Mouse (Mus musculus) left cerebral cortex, adult 2 months (tissue): ENCODE data around the gene N4bp2l2. TPM values are rescaled to one million over a fixed set of nuclear protein-coding genes. Genes with fewer than 3 reads are reported as not detected.

Source experiments
- DNase-seq, 2 experiments: peaks; one replicate each; pipeline ENCODE4 v3.0.0; 2021 to 2022; ENCODE audit warnings: low spot score in 2 of 2, mixed read lengths in 1 of 2; ENCODE audit errors: extremely low spot score in 1 of 2
- H3K27ac ChIP-seq: fragments of 200-600 bp; 2 replicates; pipeline ENCODE4 v1.8.1; 2022
- H3K4me3 ChIP-seq: fragments of 200-600 bp; 2 replicates; pipeline ENCODE4 v1.8.1; 2022
- CTCF ChIP-seq: fragments of 200-600 bp; IDR thresholded peaks from 2 replicates; pipeline ENCODE4 v1.8.1; 2022; ENCODE audit warnings: antibody characterized with exemption, mild to moderate bottlenecking, moderate library complexity
- intact Hi-C: fragments of 180-260 bp; cut with DNase I; formaldehyde crosslinking; loops from one replicate; pipeline ENCODE4 v1.15.1; 2025
- total RNA-seq, 2 experiments: library from RNA; stranded (reverse); gene quantifications; 2 replicates each; pipeline ENCODE4 v1.2.3; 2021

The N4bp2l2 gene
- total RNA-seq, 2 experiments from 2014 or later: 86.3 to 93.6 TPM

GRCm38 (mm10) chr5:150593756-150594648, 72.0 kb downstream of the N4bp2l2 start:
- intact Hi-C loops: loop anchor here (1.0 kb wide), 1 partner anchor 71 kb away; no protein-coding TSS in a partner anchor
- TF ChIP-seq CTCF: no peak
- DNase-seq: peak; percentile 73 to 74
- Histone ChIP-seq H3K27ac (peak overlapping the region; percentile 98), H3K4me3 (peak overlapping the region; percentile 95)

- peak; percentile 58 to 59 for DNase-seq
- no peak for TF ChIP-seq CTCF
- H3K4me3 ChIP-seq: peak overlapping the region; percentile 95
- peak overlapping the region; percentile 98 for H3K27ac ChIP-seq
- intact Hi-C loops: no loop called here
Observed at GRCm38 (mm10) chr5:150592904-150593755, 72.9 kb downstream of the N4bp2l2 start.

GRCm38 (mm10) chr5:150592186-150592903, 73.6 kb downstream of the N4bp2l2 start:
- H3K4me3 ChIP-seq: peak overlapping the region; percentile 95
- intact Hi-C loops: no loop called here
- TF ChIP-seq CTCF: no peak
- DNase-seq: no peak
- peak overlapping the region; percentile 98; the same call in 1 of the 2 replicates for H3K27ac ChIP-seq

- Histone ChIP-seq H3K27ac (no peak overlapping the region), H3K4me3 (no peak overlapping the region)
- DNase-seq: no peak
- TF ChIP-seq CTCF: no peak
- intact Hi-C loops: no loop called here
Observed at GRCm38 (mm10) chr5:150589945-150590344, 76.0 kb downstream of the N4bp2l2 start.

- no peak for DNase-seq
- H3K27ac ChIP-seq: no peak overlapping the region
- no peak for TF ChIP-seq CTCF
- no peak overlapping the region for H3K4me3 ChIP-seq
- intact Hi-C loops: no loop called here
Observed at GRCm38 (mm10) chr5:150584337-150584729, 81.7 kb downstream of the N4bp2l2 start.

- Histone ChIP-seq H3K27ac (no peak overlapping the region), H3K4me3 (no peak overlapping the region)
- TF ChIP-seq CTCF: no peak
- intact Hi-C loops: no loop called here
- no peak for DNase-seq
Observed at GRCm38 (mm10) chr5:150583622-150584336, 82.2 kb downstream of the N4bp2l2 start.

DNA sequence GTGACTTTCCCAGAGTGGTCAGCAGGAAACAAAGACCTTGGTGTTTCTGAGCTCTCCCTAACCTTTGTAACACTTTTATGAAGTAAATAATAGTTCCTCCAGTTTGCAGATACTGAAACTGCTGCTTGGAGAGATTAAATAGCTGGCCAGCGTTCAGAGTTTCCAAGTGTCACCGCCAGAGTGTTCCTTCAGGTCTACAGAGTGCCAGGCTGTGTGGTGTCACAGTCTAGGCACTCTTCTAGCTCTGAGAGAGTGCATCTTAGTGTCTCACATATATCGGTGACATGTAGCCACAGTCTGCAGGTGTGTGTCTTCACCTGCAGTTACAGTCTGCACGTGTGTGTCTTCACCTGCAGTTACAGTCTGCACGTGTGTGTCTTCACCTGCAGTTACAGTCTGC, 82.8 kb downstream of the N4bp2l2 start:
- intact Hi-C loops: no loop called here

DNA sequence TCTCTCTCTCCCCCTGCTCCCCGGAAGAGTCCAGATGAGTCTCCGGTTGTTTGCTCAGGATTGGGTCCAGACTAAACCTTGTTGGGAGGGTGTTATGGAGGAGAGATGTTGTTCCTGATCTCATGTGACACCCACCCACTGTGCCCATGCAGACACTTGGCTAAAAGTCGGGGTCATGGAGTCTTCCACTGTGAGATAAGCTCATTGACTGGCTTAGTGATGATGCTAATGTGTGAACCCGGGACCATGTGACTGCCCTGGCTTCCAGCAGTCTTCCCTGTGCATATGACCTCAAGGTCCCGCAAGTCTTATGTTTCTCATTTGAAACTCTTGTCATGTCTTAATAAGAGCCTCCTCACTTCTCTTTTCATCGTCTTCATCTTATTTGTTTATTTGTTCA, 84.8 kb downstream of the N4bp2l2 start:
- DNase-seq: no peak
- Histone ChIP-seq H3K27ac (no peak overlapping the region), H3K4me3 (no peak overlapping the region)
- no peak for TF ChIP-seq CTCF
- intact Hi-C loops: no loop called here

More for the DNA sequence above, 82.8 kb downstream of the N4bp2l2 start:
- TF ChIP-seq CTCF: no peak
- DNase-seq: no peak
- no peak overlapping the region for H3K4me3 ChIP-seq
- H3K27ac ChIP-seq: no peak overlapping the region

- intact Hi-C loops: no loop called here
- TF ChIP-seq CTCF: no peak
- Histone ChIP-seq H3K4me3 (no peak overlapping the region), H3K27ac (no peak overlapping the region)
- no peak for DNase-seq
Observed at GRCm38 (mm10) chr5:150578613-150579171, 87.3 kb downstream of the N4bp2l2 start.

DNA sequence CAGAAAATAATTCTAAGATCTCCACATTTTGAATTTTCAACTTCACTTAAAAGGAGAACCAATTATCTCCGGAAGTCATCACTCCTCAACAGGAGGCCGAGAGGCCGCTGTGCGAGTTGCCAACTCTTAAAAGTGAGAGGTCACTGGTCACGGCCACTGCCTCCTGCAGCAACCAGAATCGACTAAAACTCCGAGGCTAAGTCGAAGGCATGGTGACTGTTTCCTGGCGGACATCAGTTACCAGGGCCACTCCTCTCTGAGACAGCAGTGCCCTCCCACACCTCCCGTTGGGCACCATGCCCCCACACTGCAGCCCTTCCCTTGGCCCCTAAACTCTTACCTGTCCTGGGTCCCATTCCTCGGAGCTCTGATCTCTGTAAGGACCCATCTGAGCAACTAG, 89.2 kb downstream of the N4bp2l2 start:
- TF ChIP-seq CTCF: no peak
- H3K27ac ChIP-seq: no peak overlapping the region
- intact Hi-C loops: no loop called here

DNA sequence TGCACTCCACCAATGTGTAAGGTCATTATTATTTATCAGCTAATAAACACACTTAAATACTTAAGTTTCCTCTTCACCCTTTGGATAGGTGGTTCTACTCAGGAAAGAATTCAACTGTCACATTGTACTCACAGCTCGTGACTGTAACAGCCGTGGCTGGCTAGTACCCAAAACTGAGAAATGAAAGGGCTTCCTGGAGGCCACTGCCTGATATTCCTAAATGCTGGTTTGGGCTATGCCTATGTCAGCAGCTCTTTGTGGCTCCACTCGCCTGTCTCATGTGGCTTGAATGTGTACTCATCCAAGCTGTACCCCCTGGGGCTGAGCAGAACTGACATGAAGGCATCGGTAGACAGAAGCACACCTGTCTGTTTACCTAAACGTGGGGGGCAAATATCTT, 91.1 kb downstream of the N4bp2l2 start:
- Histone ChIP-seq H3K4me3 (no peak overlapping the region), H3K27ac (no peak overlapping the region)
- intact Hi-C loops: no loop called here
- no peak for DNase-seq
- no peak for TF ChIP-seq CTCF

More for the DNA sequence above, 89.2 kb downstream of the N4bp2l2 start:
- H3K4me3 ChIP-seq: no peak overlapping the region
- no peak for DNase-seq
